Mouse (Mus musculus) midbrain, embryonic 16.5 days (tissue): Measurements from ENCODE around the gene Itgax. TPM values are rescaled to one million over a fixed set of nuclear protein-coding genes. Genes with fewer than 3 reads are reported as not detected.

ENCODE experiments used
- ATAC-seq: fragments of 200-750 bp; cut with Nextera tagmentation; 2 replicates; pipeline ENCODE4 v1.8.0; 2017; ENCODE audit warnings: moderate TSS enrichment
- H3K27ac ChIP-seq: fragments of 300-500 bp; sonication (generic); 2 replicates; pipeline ENCODE4 v1.5.1; 2014; ENCODE audit warnings: mild to moderate bottlenecking, low read length, mixed read lengths
- H3K27me3 ChIP-seq: fragments of 300-500 bp; sonication (generic); 2 replicates; pipeline ENCODE4 v1.6.1; 2014; ENCODE audit warnings: low read depth, low read length, mixed read lengths; ENCODE audit not compliant: control insufficient read depth, insufficient read depth
- H3K36me3 ChIP-seq: fragments of 300-500 bp; sonication (generic); 2 replicates; pipeline ENCODE4 v1.6.1; 2014; ENCODE audit warnings: mild to moderate bottlenecking, low read length, moderate library complexity, mixed read lengths; ENCODE audit not compliant: control insufficient read depth, insufficient read depth
- H3K4me1 ChIP-seq: fragments of 300-500 bp; sonication (generic); 2 replicates; pipeline ENCODE4 v1.6.1; 2014; ENCODE audit warnings: mild to moderate bottlenecking, low read length, mixed read lengths; ENCODE audit not compliant: control insufficient read depth, insufficient read depth
- H3K4me2 ChIP-seq: fragments of 300-500 bp; sonication (generic); 2 replicates; pipeline ENCODE4 v1.6.1; 2014; ENCODE audit warnings: mild to moderate bottlenecking, low read length, mixed read lengths
- H3K4me3 ChIP-seq: fragments of 300-500 bp; sonication (generic); 2 replicates; pipeline ENCODE4 v1.5.1; 2014; ENCODE audit warnings: low read depth, mild to moderate bottlenecking, low read length, moderate library complexity, mixed read lengths
- H3K9ac ChIP-seq: fragments of 300-500 bp; sonication (generic); 2 replicates; pipeline ENCODE4 v1.6.1; 2014; ENCODE audit warnings: low read depth, low read length, mixed read lengths
- H3K9me3 ChIP-seq: fragments of 300-500 bp; sonication (generic); replicated peaks from 2 replicates; pipeline ENCODE4 v1.6.1; 2014; ENCODE audit warnings: mild to moderate bottlenecking, low read length, mixed read lengths; ENCODE audit not compliant: control insufficient read depth, poor library complexity, severe bottlenecking
- WGBS: fragments of 180-500 bp; shearing (Covaris S2); extraction: QIAGEN DNeasy Blood & Tissue Kit; methylation state at CpG from one replicate; pipeline ENCODE4 v1.1.7; 2014; 5-methylcytosine and 5-hydroxymethylcytosine counted together
- polyA plus RNA-seq: library from polyadenylated mRNA; unstranded; fragments of >200 nt; fragmentation: Nextera tagmentation; extraction: Ambion mirVana; gene quantifications from 2 replicates; pipeline ENCODE4 v1.2.1, GENCODE M21; 2015

Itgax gene
- 0.09 and 0.21 TPM in 2 replicates for polyA plus RNA-seq

GRCm38 (mm10) chr7:128128741-128129720 is at the start of gene Itgax:
TSS of gene Itgax (plus strand) at chr7:128129547.
- 83% methylated on average over 8 of the region's 8 CpGs for WGBS
- H3K4me3 ChIP-seq: no peak within 1 kb of the TSS
- H3K9ac ChIP-seq: no peak within 1 kb of the TSS
- no peak for ATAC-seq
- H3K36me3 ChIP-seq: no peaks in the 10 kb centered on the region
- no peak within 1 kb of the TSS for H3K4me2 ChIP-seq
- H3K27ac ChIP-seq: no peak within 1 kb of the TSS
- H3K9me3 ChIP-seq: no peaks in the 10 kb centered on the region
- H3K27me3 ChIP-seq: no peaks in the 10 kb centered on the region
- H3K4me1 ChIP-seq: no peaks in the 10 kb centered on the region

- no peak overlapping the region for H3K4me2 ChIP-seq
- no peaks in the 10 kb centered on the region for H3K27me3 ChIP-seq
- H3K9ac ChIP-seq: no peak overlapping the region
- ATAC-seq: no peak
- 77% methylated on average over 8 of the region's 8 CpGs for WGBS
- H3K9me3 ChIP-seq: no peaks in the 10 kb centered on the region
- H3K4me3 ChIP-seq: no peak overlapping the region
- no peak overlapping the region for H3K27ac ChIP-seq
- no peaks in the 10 kb centered on the region for H3K4me1 ChIP-seq
- no peaks in the 10 kb centered on the region for H3K36me3 ChIP-seq
Observed at GRCm38 (mm10) chr7:128080012-128080411, 49.3 kb upstream of the Itgax start.

- no peaks in the 10 kb centered on the region for H3K4me1 ChIP-seq
- WGBS: 86% methylated on average over 7 of the region's 7 CpGs
- no peak for ATAC-seq
Observed at GRCm38 (mm10) chr7:128089141-128089540, 40.2 kb upstream of the Itgax start.

GRCm38 (mm10) chr7:128098135-128098534 is 31.2 kb upstream of the Itgax start:
- Histone ChIP-seq H3K4me1 (no peaks in the 10 kb centered on the region), H3K9me3 (no peaks in the 10 kb centered on the region), H3K27ac (no peak overlapping the region), H3K27me3 (no peaks in the 10 kb centered on the region), H3K9ac (no peak overlapping the region), H3K4me3 (no peak overlapping the region), H3K36me3 (no peaks in the 10 kb centered on the region), H3K4me2 (no peak overlapping the region)
- no peak for ATAC-seq
- WGBS: 95% methylated on average over 1 of the region's 1 CpGs

More at GRCm38 (mm10) chr7:128089141-128089540, 40.2 kb upstream of the Itgax start:
- H3K36me3 ChIP-seq: no peaks in the 10 kb centered on the region
- H3K4me3 ChIP-seq: no peak overlapping the region
- H3K4me2 ChIP-seq: no peak overlapping the region
- H3K9me3 ChIP-seq: no peaks in the 10 kb centered on the region
- no peaks in the 10 kb centered on the region for H3K27me3 ChIP-seq
- H3K9ac ChIP-seq: no peak overlapping the region
- no peak overlapping the region for H3K27ac ChIP-seq

GRCm38 (mm10) chr7:128100742-128101357 is 28.5 kb upstream of the Itgax start:
- Histone ChIP-seq H3K27ac (no peak overlapping the region), H3K4me2 (no peak overlapping the region), H3K36me3 (no peaks in the 10 kb centered on the region), H3K27me3 (no peaks in the 10 kb centered on the region), H3K9ac (no peak overlapping the region), H3K4me3 (no peak overlapping the region), H3K4me1 (no peaks in the 10 kb centered on the region), H3K9me3 (no peaks in the 10 kb centered on the region)
- ATAC-seq: no peak
- 95% methylated on average over 2 of the region's 2 CpGs for WGBS

GRCm38 (mm10) chr7:128105246-128105645 is 24.1 kb upstream of the Itgax start:
- Histone ChIP-seq H3K27ac (no peak overlapping the region), H3K4me3 (no peak overlapping the region), H3K4me1 (no peaks in the 10 kb centered on the region), H3K9me3 (no peaks in the 10 kb centered on the region), H3K4me2 (no peak overlapping the region), H3K27me3 (no peaks in the 10 kb centered on the region), H3K36me3 (no peaks in the 10 kb centered on the region), H3K9ac (no peak overlapping the region)
- no peak for ATAC-seq
- 70% methylated on average over 4 of the region's 4 CpGs for WGBS

- no peak overlapping the region for H3K9ac ChIP-seq
- no peak overlapping the region for H3K4me3 ChIP-seq
- no peaks in the 10 kb centered on the region for H3K9me3 ChIP-seq
- H3K27me3 ChIP-seq: no peaks in the 10 kb centered on the region
- no peak overlapping the region for H3K27ac ChIP-seq
- no peak overlapping the region for H3K4me2 ChIP-seq
- 90% methylated on average over 7 of the region's 7 CpGs for WGBS
- H3K4me1 ChIP-seq: no peaks in the 10 kb centered on the region
- ATAC-seq: no peak
- H3K36me3 ChIP-seq: no peaks in the 10 kb centered on the region
Observed at GRCm38 (mm10) chr7:128107462-128107861, 21.9 kb upstream of the Itgax start.

- Histone ChIP-seq H3K4me1 (no peaks in the 10 kb centered on the region), H3K36me3 (no peaks in the 10 kb centered on the region), H3K27ac (no peak overlapping the region), H3K9me3 (no peaks in the 10 kb centered on the region), H3K9ac (no peak overlapping the region), H3K27me3 (no peaks in the 10 kb centered on the region), H3K4me3 (no peak overlapping the region), H3K4me2 (no peak overlapping the region)
- no peak for ATAC-seq
- 78% methylated on average over 2 of the region's 2 CpGs for WGBS
Observed at GRCm38 (mm10) chr7:128110314-128110713, 19.0 kb upstream of the Itgax start.

GRCm38 (mm10) chr7:128112131-128112530 is 17.2 kb upstream of the Itgax start:
- no peak overlapping the region for H3K4me2 ChIP-seq
- no peak overlapping the region for H3K9ac ChIP-seq
- H3K9me3 ChIP-seq: no peaks in the 10 kb centered on the region
- H3K27ac ChIP-seq: no peak overlapping the region
- H3K27me3 ChIP-seq: no peaks in the 10 kb centered on the region
- H3K36me3 ChIP-seq: no peaks in the 10 kb centered on the region
- WGBS: 88% methylated on average over 11 of the region's 11 CpGs
- H3K4me3 ChIP-seq: no peak overlapping the region
- ATAC-seq: no peak
- no peaks in the 10 kb centered on the region for H3K4me1 ChIP-seq
